Mouse (Mus musculus) E14TG2a.4 (cell line): ENCODE measurements around the gene Spg21.

Source experiments
- CTCF ChIP-seq: conservative IDR thresholded peaks from 2 replicates; pipeline ENCODE4 v1.5.1; 2014; ENCODE audit warnings: low read length
- NANOG ChIP-seq: IDR thresholded peaks from 2 replicates; pipeline ENCODE4 v1.6.1; 2014; ENCODE audit warnings: borderline replicate concordance, low read length, mixed read lengths
- POU5F1 ChIP-seq: IDR thresholded peaks from 2 replicates; pipeline ENCODE4 v1.6.1; 2014; ENCODE audit warnings: low read length, borderline replicate concordance

DNA sequence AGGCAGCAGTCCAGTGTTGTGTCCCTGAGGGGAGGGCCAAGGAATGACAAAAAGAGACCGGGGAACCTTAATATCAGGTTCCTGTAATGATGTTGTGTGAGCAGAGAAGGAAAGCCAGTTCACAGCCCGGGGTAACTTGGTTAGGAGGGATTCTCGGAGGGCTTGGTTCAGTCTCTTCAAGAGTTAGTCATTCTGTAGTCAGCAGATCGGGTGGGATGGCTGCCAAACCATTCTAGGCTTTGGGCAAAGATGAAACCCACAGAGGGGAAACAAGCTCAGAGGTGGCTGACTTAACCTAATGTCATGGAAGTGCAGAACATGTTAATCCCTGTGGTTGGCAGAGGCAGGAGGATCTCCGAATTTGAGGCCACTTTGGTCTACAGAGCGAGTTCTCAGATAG lies 3.4 kb downstream of the Spg21 start:
- no peak for TF ChIP-seq CTCF
- no peak for TF ChIP-seq POU5F1
- TF ChIP-seq NANOG: no peak
